Mouse (Mus musculus): ENCODE data around the gene Ctnnbip1. TPM values are rescaled to one million over a fixed set of nuclear protein-coding genes. Genes with fewer than 3 reads are reported as not detected.

Ctnnbip1 gene
- polyA plus RNA-seq, 1 experiment from 2014 or later = 103 TPM

GRCm38 (mm10) chr4:149563941-149564361 is 45.9 kb downstream of the Ctnnbip1 start:
- no peaks in the 10 kb centered on the region for H3K27me3 ChIP-seq (replicated peaks)
- H3K27ac ChIP-seq (replicated peaks) = peak overlapping the region; percentile 89
- no peaks in the 10 kb centered on the region for H3K9me3 ChIP-seq (replicated peaks)
- H3K4me1 ChIP-seq = peaks cover 44% of the 10 kb centered on the region
- peak overlapping the region; percentile 58 for H3K4me2 ChIP-seq
- peaks cover 11% of the 10 kb centered on the region for H3K36me3 ChIP-seq
- no peak for ATAC-seq (ENCODE audit: low FRiP score)
- 76% methylated on average over 10 of the region's 10 CpGs for WGBS
- H3K9ac ChIP-seq (replicated peaks) = no peak overlapping the region
- peak overlapping the region; percentile 26; the same call in 1 of the 2 replicates for H3K4me3 ChIP-seq (replicated peaks)

- Histone ChIP-seq H3K9ac (replicated peaks) (0 out of 2 replicates have a peak overlapping the region, but pooled peaks have one; percentile 4), H3K36me3 (peaks cover 6% of the 10 kb centered on the region), H3K27ac (replicated peaks) (peak overlapping the region; percentile 89), H3K27me3 (replicated peaks) (no peaks in the 10 kb centered on the region), H3K4me3 (replicated peaks) (peak overlapping the region; percentile 26), H3K4me1 (peaks cover 44% of the 10 kb centered on the region), H3K9me3 (replicated peaks) (no peaks in the 10 kb centered on the region), H3K4me2 (peak overlapping the region; percentile 58)
- ATAC-seq (ENCODE audit: low FRiP score) = peak; percentile 67
- WGBS = 24% methylated on average over 20 of the region's 20 CpGs
Measured at GRCm38 (mm10) chr4:149564452-149565407, 46.7 kb downstream of the Ctnnbip1 start.

- Histone ChIP-seq H3K4me2 (no peak overlapping the region), H3K4me1 (peaks cover 35% of the 10 kb centered on the region), H3K4me3 (replicated peaks) (no peak overlapping the region), H3K36me3 (no peaks in the 10 kb centered on the region), H3K9ac (replicated peaks) (no peak overlapping the region), H3K27me3 (replicated peaks) (no peaks in the 10 kb centered on the region), H3K27ac (replicated peaks) (no peak overlapping the region), H3K9me3 (replicated peaks) (no peaks in the 10 kb centered on the region)
- ATAC-seq (ENCODE audit: low FRiP score) = no peak
- WGBS = 23% methylated on average over 8 of the region's 8 CpGs
Measured at GRCm38 (mm10) chr4:149567432-149568026, 49.5 kb downstream of the Ctnnbip1 start.

- no peak overlapping the region for H3K4me2 ChIP-seq
- peaks cover 24% of the 10 kb centered on the region for H3K4me1 ChIP-seq
- H3K9me3 ChIP-seq (replicated peaks) = no peaks in the 10 kb centered on the region
- H3K36me3 ChIP-seq = no peaks in the 10 kb centered on the region
- H3K4me3 ChIP-seq (replicated peaks) = no peak overlapping the region
- ATAC-seq (ENCODE audit: low FRiP score) = no peak
- no peak overlapping the region for H3K27ac ChIP-seq (replicated peaks)
- 58% methylated on average over 6 of the region's 6 CpGs for WGBS
- H3K27me3 ChIP-seq (replicated peaks) = no peaks in the 10 kb centered on the region
- no peak overlapping the region for H3K9ac ChIP-seq (replicated peaks)
Measured at GRCm38 (mm10) chr4:149568622-149569021, 50.6 kb downstream of the Ctnnbip1 start.

DNA sequence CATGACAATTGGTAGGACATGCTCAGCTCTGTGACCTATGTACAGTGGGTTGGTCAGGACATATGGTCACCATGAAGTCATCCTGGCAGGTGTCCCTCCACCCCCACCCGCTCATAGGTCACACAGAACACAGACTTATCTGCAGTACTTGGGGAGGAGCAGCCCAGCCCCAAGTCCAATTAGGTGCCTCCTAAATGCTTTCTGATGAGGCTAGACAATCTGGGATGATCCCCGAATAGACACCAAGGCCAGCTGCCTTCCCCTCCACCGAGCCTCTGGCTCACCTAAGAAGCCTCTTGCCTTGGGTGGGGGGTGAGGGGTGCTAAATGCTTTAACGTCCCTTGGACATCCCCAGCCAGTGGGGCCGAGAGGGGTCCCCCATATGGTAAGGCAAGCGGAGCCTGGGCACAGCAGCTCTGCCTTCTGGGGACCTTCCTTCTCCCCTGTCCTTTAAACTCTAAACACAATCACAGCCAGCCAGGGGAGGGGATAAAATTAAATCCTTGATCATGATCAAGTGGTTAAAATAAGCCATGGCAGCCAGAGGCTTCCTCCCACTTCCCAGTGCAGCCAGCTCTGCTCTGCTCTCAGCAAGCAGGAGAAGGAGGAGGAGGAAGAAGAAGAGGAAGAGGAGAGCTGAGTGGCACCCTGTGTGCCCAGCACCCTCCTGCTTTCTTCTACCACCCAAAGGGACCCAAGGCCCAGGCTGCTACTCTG is 51.9 kb downstream of the Ctnnbip1 start:
- ATAC-seq (ENCODE audit: low FRiP score) = no peak
- no peaks in the 10 kb centered on the region for H3K27me3 ChIP-seq (replicated peaks)
- no peak overlapping the region for H3K4me2 ChIP-seq
- no peaks in the 10 kb centered on the region for H3K36me3 ChIP-seq
- H3K4me3 ChIP-seq (replicated peaks) = no peak overlapping the region
- no peak overlapping the region for H3K9ac ChIP-seq (replicated peaks)
- 85% methylated on average over 6 of the region's 6 CpGs for WGBS
- no peak overlapping the region for H3K27ac ChIP-seq (replicated peaks)
- H3K9me3 ChIP-seq (replicated peaks) = no peaks in the 10 kb centered on the region
- H3K4me1 ChIP-seq = peaks cover 11% of the 10 kb centered on the region

- Histone ChIP-seq H3K4me3 (replicated peaks) (no peak overlapping the region), H3K4me1 (peaks cover 6% of the 10 kb centered on the region), H3K36me3 (no peaks in the 10 kb centered on the region), H3K9me3 (replicated peaks) (no peaks in the 10 kb centered on the region), H3K9ac (replicated peaks) (no peak overlapping the region), H3K27ac (replicated peaks) (no peak overlapping the region), H3K27me3 (replicated peaks) (no peaks in the 10 kb centered on the region), H3K4me2 (no peak overlapping the region)
- no peak for ATAC-seq (ENCODE audit: low FRiP score)
- 76% methylated on average over 4 of the region's 4 CpGs for WGBS
Measured at GRCm38 (mm10) chr4:149570498-149570863, 52.4 kb downstream of the Ctnnbip1 start.

DNA sequence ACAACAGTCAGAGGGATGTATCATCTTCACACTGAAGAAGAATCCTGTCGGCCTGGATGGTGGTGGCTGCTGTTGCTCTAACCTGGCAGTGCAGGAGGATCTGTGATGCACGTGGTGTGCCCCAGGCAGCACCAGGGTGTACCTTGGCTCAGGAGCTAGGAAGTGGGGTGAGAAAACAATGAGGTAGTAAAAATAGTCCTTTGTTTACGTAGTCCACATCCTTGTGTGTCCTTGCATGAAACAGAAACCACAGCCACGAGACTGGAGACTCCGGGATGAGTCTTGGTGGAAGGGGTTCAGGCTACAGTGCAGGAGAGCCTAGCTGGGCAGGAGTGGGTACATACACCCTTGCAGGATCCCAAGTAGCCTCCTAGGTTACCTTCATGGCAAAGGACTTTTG is 53.2 kb downstream of the Ctnnbip1 start:
- Histone ChIP-seq H3K27ac (replicated peaks) (no peak overlapping the region), H3K9me3 (replicated peaks) (no peaks in the 10 kb centered on the region), H3K9ac (replicated peaks) (no peak overlapping the region), H3K27me3 (replicated peaks) (no peaks in the 10 kb centered on the region), H3K36me3 (no peaks in the 10 kb centered on the region), H3K4me2 (no peak overlapping the region), H3K4me1 (peaks cover 8% of the 10 kb centered on the region), H3K4me3 (replicated peaks) (no peak overlapping the region)
- no peak for ATAC-seq (ENCODE audit: low FRiP score)
- WGBS = 85% methylated on average over 5 of the region's 5 CpGs

DNA sequence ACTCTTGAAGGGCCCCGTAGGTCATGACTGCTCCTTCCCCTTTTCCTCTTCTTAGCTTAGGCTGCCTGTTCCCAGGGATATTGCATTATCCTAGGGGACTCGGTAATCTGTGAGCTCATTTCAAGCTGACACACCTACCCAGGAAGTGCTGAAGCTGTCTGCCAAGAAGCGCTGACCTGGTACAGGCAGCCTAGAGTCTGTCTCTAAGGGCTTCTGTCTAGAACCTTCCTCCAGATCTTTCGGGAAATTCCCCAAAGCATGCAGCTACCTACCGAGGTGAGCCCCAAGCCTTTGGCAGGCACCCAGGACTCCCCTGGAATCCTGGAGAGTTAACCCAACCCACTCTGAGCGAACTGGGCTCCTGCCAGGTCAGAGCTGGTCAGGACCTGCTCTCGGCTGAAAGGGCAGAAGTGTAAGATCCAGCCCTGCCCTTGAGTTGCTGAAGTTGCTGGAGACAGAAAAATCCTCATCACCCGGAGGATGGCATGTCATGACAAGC is 53.7 kb downstream of the Ctnnbip1 start:
- H3K4me1 ChIP-seq = peaks cover 13% of the 10 kb centered on the region
- no peak overlapping the region for H3K27ac ChIP-seq (replicated peaks)
- H3K4me3 ChIP-seq (replicated peaks) = no peak overlapping the region
- no peaks in the 10 kb centered on the region for H3K9me3 ChIP-seq (replicated peaks)
- no peaks in the 10 kb centered on the region for H3K36me3 ChIP-seq
- no peak for ATAC-seq (ENCODE audit: low FRiP score)
- H3K27me3 ChIP-seq (replicated peaks) = no peaks in the 10 kb centered on the region
- H3K9ac ChIP-seq (replicated peaks) = no peak overlapping the region
- H3K4me2 ChIP-seq = no peak overlapping the region
- 69% methylated on average over 8 of the region's 8 CpGs for WGBS

DNA sequence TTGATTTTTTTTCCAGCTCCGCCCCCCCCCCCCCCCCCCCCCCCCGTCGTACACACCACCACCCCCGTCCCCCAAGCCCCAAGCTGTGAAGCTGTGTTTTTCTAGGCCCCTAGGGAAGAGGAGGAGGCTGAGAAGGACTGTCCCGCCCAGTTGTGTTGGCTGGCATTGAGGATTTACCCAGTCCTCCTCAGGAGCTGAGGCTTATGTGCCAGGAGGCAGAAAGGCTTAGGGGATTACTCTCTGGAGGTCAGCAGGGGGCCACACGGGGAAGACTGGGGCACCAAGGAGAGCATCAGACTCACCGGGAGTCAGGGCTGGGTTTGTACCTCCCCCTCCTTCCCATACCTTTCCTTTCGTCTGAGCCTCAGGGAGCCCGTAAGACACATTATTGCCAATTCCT is 54.4 kb downstream of the Ctnnbip1 start:
- H3K4me2 ChIP-seq = no peak overlapping the region
- no peak for ATAC-seq (ENCODE audit: low FRiP score)
- peaks cover 18% of the 10 kb centered on the region for H3K4me1 ChIP-seq
- H3K4me3 ChIP-seq (replicated peaks) = no peak overlapping the region
- no peak overlapping the region for H3K9ac ChIP-seq (replicated peaks)
- 25% methylated on average over 8 of the region's 9 CpGs for WGBS
- no peaks in the 10 kb centered on the region for H3K36me3 ChIP-seq
- H3K27me3 ChIP-seq (replicated peaks) = no peaks in the 10 kb centered on the region
- no peak overlapping the region for H3K27ac ChIP-seq (replicated peaks)
- H3K9me3 ChIP-seq (replicated peaks) = no peaks in the 10 kb centered on the region

GRCm38 (mm10) chr4:149572851-149573250 is 54.8 kb downstream of the Ctnnbip1 start:
- Histone ChIP-seq H3K9ac (replicated peaks) (no peak overlapping the region), H3K9me3 (replicated peaks) (no peaks in the 10 kb centered on the region), H3K4me1 (peaks cover 19% of the 10 kb centered on the region), H3K4me3 (replicated peaks) (no peak overlapping the region), H3K4me2 (no peak overlapping the region), H3K36me3 (no peaks in the 10 kb centered on the region), H3K27me3 (replicated peaks) (no peaks in the 10 kb centered on the region), H3K27ac (replicated peaks) (no peak overlapping the region)
- ATAC-seq (ENCODE audit: low FRiP score) = no peak
- 71% methylated on average over 8 of the region's 8 CpGs for WGBS

DNA sequence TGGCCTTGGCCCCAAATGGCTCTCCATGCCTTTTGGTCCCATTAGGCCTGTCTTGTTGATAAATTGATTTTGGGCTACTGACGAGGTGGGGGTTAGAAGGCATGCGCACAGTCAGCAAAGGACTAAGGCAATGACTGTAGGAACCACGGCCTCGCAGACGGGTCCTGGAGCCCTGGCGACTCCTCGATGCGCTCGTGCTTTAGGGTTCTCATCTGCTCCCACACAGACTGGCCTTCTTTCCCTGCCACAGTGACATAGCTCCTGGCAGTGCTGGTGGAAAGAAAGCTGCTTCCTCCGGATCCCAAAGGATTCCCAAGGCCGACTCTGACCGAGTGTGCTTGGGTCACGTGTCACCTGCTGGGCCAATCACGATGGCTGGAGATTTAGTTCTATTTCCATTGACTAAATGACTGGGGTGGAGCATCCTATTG is 56.4 kb downstream of the Ctnnbip1 start:
- no peaks in the 10 kb centered on the region for H3K9me3 ChIP-seq (replicated peaks)
- H3K36me3 ChIP-seq = no peaks in the 10 kb centered on the region
- WGBS = 56% methylated on average over 14 of the region's 14 CpGs
- peak overlapping the region; percentile 13; the same call in 1 of the 2 replicates for H3K4me2 ChIP-seq
- ATAC-seq (ENCODE audit: low FRiP score) = no peak
- H3K4me1 ChIP-seq = peaks cover 34% of the 10 kb centered on the region
- no peaks in the 10 kb centered on the region for H3K27me3 ChIP-seq (replicated peaks)
- no peak overlapping the region for H3K27ac ChIP-seq (replicated peaks)
- H3K9ac ChIP-seq (replicated peaks) = no peak overlapping the region
- H3K4me3 ChIP-seq (replicated peaks) = no peak overlapping the region

Measured in neural tube, embryonic 15.5 days (tissue).